Mouse (Mus musculus) small intestine, adult 2 months (tissue): ENCODE results near the gene Prtg.

Source experiments
- CTCF ChIP-seq: fragments of 200-500 bp; IDR thresholded peaks from 2 replicates; pipeline ENCODE4 v1.5.1; 2012; ENCODE audit warnings: low read depth, mild to moderate bottlenecking, control low read depth, inconsistent platforms, low read length, moderate library complexity, mixed read lengths; ENCODE audit not compliant: insufficient replicate concordance, insufficient read length; ENCODE audit errors: extremely low read depth
- POLR2A ChIP-seq: fragments of 200-500 bp; IDR thresholded peaks from 2 replicates; pipeline ENCODE4 v1.6.1; 2012; ENCODE audit warnings: low read depth, mild to moderate bottlenecking, control low read depth, inconsistent platforms, low read length, moderate library complexity

DNA sequence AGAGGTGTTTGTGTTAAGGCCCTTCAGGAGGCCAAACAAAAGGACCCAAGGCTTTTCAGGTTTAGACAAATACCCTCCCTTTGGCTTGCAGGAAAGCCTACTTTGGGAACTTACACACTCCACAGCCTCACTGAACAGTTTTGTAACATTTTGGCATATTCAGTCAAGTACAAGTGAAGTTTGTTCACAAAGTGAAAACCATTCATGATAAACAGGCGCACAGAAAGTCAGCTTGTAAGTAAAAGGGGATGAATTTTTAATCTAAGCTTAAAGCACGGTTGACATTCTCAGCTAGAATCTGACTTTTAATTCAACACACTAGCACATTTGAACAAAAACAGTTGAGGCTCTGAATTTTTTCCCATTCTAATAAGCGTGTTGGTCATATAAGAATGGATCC is 72.9 kb downstream of the Prtg start:
- TF ChIP-seq CTCF (no peak), POLR2A (no peak)
